Mouse (Mus musculus): ENCODE results near the gene Npr1. TPM values are rescaled to one million over a fixed set of nuclear protein-coding genes. Genes with fewer than 3 reads are reported as not detected.

The Npr1 gene
- total RNA-seq, 1 experiment = 16.4 TPM

DNA sequence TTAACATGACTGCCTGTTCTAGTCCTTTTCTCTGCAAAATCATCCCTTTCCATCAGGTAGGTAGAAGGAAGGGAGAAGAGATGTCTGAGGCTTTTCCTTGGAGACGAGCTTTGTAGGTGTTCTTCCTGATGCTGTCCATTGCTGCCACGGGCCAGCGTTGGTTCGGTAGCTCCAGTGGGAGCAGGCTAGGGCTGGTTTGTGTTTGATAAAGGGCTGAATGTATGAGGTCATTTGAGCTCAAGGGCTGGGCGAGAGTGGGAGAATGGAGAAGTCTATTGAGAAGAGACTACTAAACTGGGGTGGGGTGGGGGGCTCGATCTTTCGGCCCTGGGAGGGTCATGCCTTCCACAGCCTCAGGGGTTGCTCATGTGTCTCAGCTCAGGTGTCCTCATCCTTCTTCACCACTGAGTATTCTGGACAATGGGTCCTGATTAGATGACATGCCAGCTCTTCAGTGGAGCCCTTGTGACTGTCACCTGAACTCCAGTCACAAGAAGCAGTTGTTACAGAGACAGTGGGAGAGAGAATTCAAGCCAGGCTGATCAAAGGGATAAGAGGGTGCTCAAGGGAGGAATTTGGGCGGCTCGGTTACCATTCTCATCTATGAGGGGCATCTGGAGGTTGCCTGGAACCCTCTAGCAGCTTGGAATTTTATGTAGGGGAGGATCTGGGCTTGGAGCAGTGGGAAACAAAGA is 47.4 kb upstream of the Npr1 start:
- Histone ChIP-seq H3K9me3 (ENCODE audit: control insufficient read depth, insufficient read depth, low read depth, low read length) (no peaks in the 10 kb centered on the region), H3K4me1 (ENCODE audit: control insufficient read depth in 2 of 2, insufficient read depth in 2 of 2, low read length in 2 of 2, poor library complexity in 1 of 2) (peaks cover 2 to 25% of the 10 kb centered on the region in 2 experiments; a peak in 2 of 4 replicates), H3K36me3 (ENCODE audit: control insufficient read depth, insufficient read depth, low read length, poor library complexity, severe bottlenecking) (no peaks in the 10 kb centered on the region; the same call in 1 of the 2 replicates), H3K27ac (ENCODE audit: insufficient read depth, low read depth, low read length, poor library complexity, severe bottlenecking) (no peak overlapping the region), H3K9ac (ENCODE audit: insufficient read depth, low read depth, low read length, poor library complexity, severe bottlenecking) (no peak overlapping the region), H3K4me3 (ENCODE audit: insufficient read depth in 1 of 2, low read depth in 1 of 2, low read length in 2 of 2, poor library complexity in 1 of 2, severe bottlenecking in 1 of 2) (no peak overlapping the region)
- in situ Hi-C loops (cut with MboI; ENCODE audit: low sequenced_read_pairs in 2 of 2, unreplicated experiment in 2 of 2) = no loop called here
- TF ChIP-seq ZC3H11A (IDR thresholded peaks at IDR 0.05; ENCODE audit: borderline replicate concordance, low read depth, low read length) = no peak
- no peak for TF ChIP-seq MAFK (IDR thresholded peaks at IDR 0.05; ENCODE audit: insufficient read depth, low read depth, low read length)
- no peak for TF ChIP-seq CHD2 (IDR thresholded peaks at IDR 0.05; ENCODE audit: low read depth, low read length)
- TF ChIP-seq HCFC1 (IDR thresholded peaks at IDR 0.05; ENCODE audit: borderline replicate concordance, insufficient read depth, low read length) = no peak
- no peak for DNase-seq (ENCODE audit: low read depth, low spot score)

DNA sequence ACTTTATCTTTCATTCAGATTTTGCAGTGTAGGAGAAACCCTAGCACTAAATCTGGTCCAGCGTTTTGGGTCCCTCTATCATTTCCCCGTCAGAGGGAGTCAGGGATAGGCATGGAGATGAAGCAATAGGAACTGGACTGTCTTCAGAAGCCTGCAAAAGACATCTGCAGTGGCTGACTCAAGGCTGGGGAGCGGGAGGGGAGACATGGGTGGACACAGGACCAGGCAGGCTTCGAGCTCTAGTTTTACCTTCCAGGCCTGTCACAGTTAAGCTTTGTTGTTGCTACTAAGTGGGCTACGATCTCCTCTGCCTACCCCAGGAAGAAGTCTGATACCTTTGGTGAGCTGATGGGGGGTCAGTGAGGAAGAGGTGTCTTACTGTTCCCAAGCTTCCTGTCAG is 46.6 kb upstream of the Npr1 start:
- DNase-seq (ENCODE audit: low read depth, low spot score) = no peak
- H3K27ac ChIP-seq (ENCODE audit: insufficient read depth, low read depth, low read length, poor library complexity, severe bottlenecking) = no peak overlapping the region
- H3K4me1 ChIP-seq (ENCODE audit: control insufficient read depth in 2 of 2, insufficient read depth in 2 of 2, low read length in 2 of 2, poor library complexity in 1 of 2) = peaks cover 2 to 26% of the 10 kb centered on the region in 2 experiments; a peak in 2 of 4 replicates
- TF ChIP-seq ZC3H11A (IDR thresholded peaks at IDR 0.05; ENCODE audit: borderline replicate concordance, low read depth, low read length) (no peak), CHD2 (IDR thresholded peaks at IDR 0.05; ENCODE audit: low read depth, low read length) (no peak), MAFK (IDR thresholded peaks at IDR 0.05; ENCODE audit: insufficient read depth, low read depth, low read length) (no peak), HCFC1 (IDR thresholded peaks at IDR 0.05; ENCODE audit: borderline replicate concordance, insufficient read depth, low read length) (no peak), ZNF384 (IDR thresholded peaks at IDR 0.05; ENCODE audit: low read depth, low read length) (no peak)
- H3K36me3 ChIP-seq (ENCODE audit: control insufficient read depth, insufficient read depth, low read length, poor library complexity, severe bottlenecking) = peaks cover 4% of the 10 kb centered on the region
- in situ Hi-C loops (cut with MboI; ENCODE audit: low sequenced_read_pairs in 2 of 2, unreplicated experiment in 2 of 2) = no loop called here
- no peak overlapping the region for H3K4me3 ChIP-seq (ENCODE audit: insufficient read depth in 1 of 2, low read depth in 1 of 2, low read length in 2 of 2, poor library complexity in 1 of 2, severe bottlenecking in 1 of 2)
- no peak overlapping the region for H3K9ac ChIP-seq (ENCODE audit: insufficient read depth, low read depth, low read length, poor library complexity, severe bottlenecking)
- H3K9me3 ChIP-seq (ENCODE audit: control insufficient read depth, insufficient read depth, low read depth, low read length) = no peaks in the 10 kb centered on the region

DNA sequence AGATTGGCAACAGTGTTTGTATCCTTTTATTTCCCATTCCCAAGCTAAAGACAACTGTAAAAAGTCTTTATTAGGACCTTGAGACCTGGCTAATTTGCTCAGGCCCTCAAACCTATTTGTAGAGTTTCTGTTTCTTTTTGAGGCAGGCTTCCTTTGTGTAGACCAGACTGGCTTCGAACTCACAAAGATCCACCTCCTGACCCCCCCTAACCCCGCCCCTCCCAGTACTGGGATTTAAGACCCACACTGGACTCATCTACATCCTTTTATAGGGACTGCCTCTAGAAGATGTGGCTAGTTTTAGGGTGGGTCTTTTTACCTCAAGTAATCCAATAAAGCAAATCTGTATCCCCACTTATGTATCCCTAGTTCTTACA is 44.1 kb upstream of the Npr1 start:
- DNase-seq (ENCODE audit: low read depth, low spot score) = no peak
- H3K9ac ChIP-seq (ENCODE audit: insufficient read depth, low read depth, low read length, poor library complexity, severe bottlenecking) = no peak overlapping the region; the same call in 1 of the 2 replicates
- peak overlapping the region; percentile 38; the same call in 1 of the 2 replicates for H3K27ac ChIP-seq (ENCODE audit: insufficient read depth, low read depth, low read length, poor library complexity, severe bottlenecking)

DNA sequence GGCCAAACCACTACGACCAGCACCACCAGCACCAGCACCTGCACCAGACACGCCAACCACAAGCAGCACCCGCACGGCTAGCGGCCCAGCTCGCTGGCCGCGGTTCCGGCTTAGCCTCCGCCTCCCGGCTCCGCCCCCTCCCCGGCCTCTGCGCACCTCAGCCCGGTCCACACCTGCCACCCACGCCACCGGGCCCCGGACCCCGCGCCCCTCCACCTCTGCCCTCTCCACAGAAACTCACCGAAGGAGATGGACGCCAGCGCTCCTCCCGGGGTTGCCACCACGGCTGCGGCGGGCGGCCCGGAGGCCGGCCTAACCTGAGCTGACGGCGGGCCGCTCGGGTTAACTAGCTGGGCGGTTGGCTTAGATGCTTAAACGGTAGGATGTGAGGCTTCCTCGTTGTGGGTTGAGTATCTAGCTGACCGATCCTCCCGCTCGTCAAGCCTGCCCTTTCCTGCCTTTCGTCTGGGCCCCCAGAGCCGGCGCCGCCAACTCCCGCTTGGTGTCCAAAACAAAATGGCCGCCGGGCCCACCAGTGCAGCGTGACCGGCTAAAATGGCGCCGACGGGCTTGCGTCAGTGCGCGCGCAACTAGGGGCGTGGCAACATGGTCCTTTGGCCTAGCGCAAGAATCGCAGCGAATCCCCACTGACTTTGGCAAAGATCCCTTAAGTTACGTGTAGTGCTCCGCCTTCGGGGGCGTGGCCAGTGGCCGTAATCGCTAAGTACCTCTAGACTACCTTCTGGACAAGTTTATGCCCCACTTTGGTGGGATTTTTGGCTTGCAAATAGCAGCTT is 43.5 kb upstream of the Npr1 start, which contains the start of gene Chtop:
Chtop (minus strand) TSS at position 549 of the 797 bp plus-strand sequence.
- TF ChIP-seq HCFC1 (IDR thresholded peaks at IDR 0.05; ENCODE audit: borderline replicate concordance, insufficient read depth, low read length) (peak; percentile 13; the same call in 1 of the 2 replicates), ZNF384 (IDR thresholded peaks at IDR 0.05; ENCODE audit: low read depth, low read length) (no peak), ZC3H11A (IDR thresholded peaks at IDR 0.05; ENCODE audit: borderline replicate concordance, low read depth, low read length) (peak; percentile 34), CHD2 (IDR thresholded peaks at IDR 0.05; ENCODE audit: low read depth, low read length) (no peak)

More for the DNA sequence above, 44.1 kb upstream of the Npr1 start:
- TF ChIP-seq CHD2 (IDR thresholded peaks at IDR 0.05; ENCODE audit: low read depth, low read length) (no peak), ZC3H11A (IDR thresholded peaks at IDR 0.05; ENCODE audit: borderline replicate concordance, low read depth, low read length) (no peak), ZNF384 (IDR thresholded peaks at IDR 0.05; ENCODE audit: low read depth, low read length) (no peak), MAFK (IDR thresholded peaks at IDR 0.05; ENCODE audit: insufficient read depth, low read depth, low read length) (no peak), HCFC1 (IDR thresholded peaks at IDR 0.05; ENCODE audit: borderline replicate concordance, insufficient read depth, low read length) (no peak)
- peaks cover 17% of the 10 kb centered on the region for H3K36me3 ChIP-seq (ENCODE audit: control insufficient read depth, insufficient read depth, low read length, poor library complexity, severe bottlenecking)
- peaks cover 2 to 15% of the 10 kb centered on the region in 2 experiments; a peak in 1 of 4 replicates for H3K4me1 ChIP-seq (ENCODE audit: control insufficient read depth in 2 of 2, insufficient read depth in 2 of 2, low read length in 2 of 2, poor library complexity in 1 of 2)
- H3K9me3 ChIP-seq (ENCODE audit: control insufficient read depth, insufficient read depth, low read depth, low read length) = no peaks in the 10 kb centered on the region
- in situ Hi-C loops (cut with MboI; ENCODE audit: low sequenced_read_pairs in 2 of 2, unreplicated experiment in 2 of 2) = no loop called here
- peak overlapping the region; percentile 39 to 95; a peak in 3 of 4 replicates for H3K4me3 ChIP-seq (ENCODE audit: insufficient read depth in 1 of 2, low read depth in 1 of 2, low read length in 2 of 2, poor library complexity in 1 of 2, severe bottlenecking in 1 of 2)

More for the DNA sequence above, 43.5 kb upstream of the Npr1 start, which contains the start of gene Chtop:
- no peaks in the 10 kb centered on the region for H3K9me3 ChIP-seq (ENCODE audit: control insufficient read depth, insufficient read depth, low read depth, low read length)
- H3K36me3 ChIP-seq (ENCODE audit: control insufficient read depth, insufficient read depth, low read length, poor library complexity, severe bottlenecking) = peaks cover 17% of the 10 kb centered on the region
- peaks cover 2 to 12% of the 10 kb centered on the region in 2 experiments; a peak in 1 of 4 replicates for H3K4me1 ChIP-seq (ENCODE audit: control insufficient read depth in 2 of 2, insufficient read depth in 2 of 2, low read length in 2 of 2, poor library complexity in 1 of 2)
- H3K9ac ChIP-seq (ENCODE audit: insufficient read depth, low read depth, low read length, poor library complexity, severe bottlenecking) = peak within 1 kb of the TSS; percentile 100
- in situ Hi-C loops (cut with MboI; ENCODE audit: low sequenced_read_pairs in 2 of 2, unreplicated experiment in 2 of 2) = no loop called here
- peak within 1 kb of the TSS; percentile 95 for H3K27ac ChIP-seq (ENCODE audit: insufficient read depth, low read depth, low read length, poor library complexity, severe bottlenecking)
- peak; percentile 99 for DNase-seq (ENCODE audit: low read depth, low spot score)
- H3K4me3 ChIP-seq (ENCODE audit: insufficient read depth in 1 of 2, low read depth in 1 of 2, low read length in 2 of 2, poor library complexity in 1 of 2, severe bottlenecking in 1 of 2) = peak within 1 kb of the TSS; percentile 95 to 98
